Mouse (Mus musculus): ENCODE data around the gene Mast3. TPM values are rescaled to one million over a fixed set of nuclear protein-coding genes. Genes with fewer than 3 reads are reported as not detected.

Mast3 gene
- polyA plus RNA-seq, 1 experiment from 2014 or later, result 10.1 TPM

- peaks cover 27% of the 10 kb centered on the region for H3K4me1 ChIP-seq (ENCODE audit: control insufficient read depth, insufficient read depth, low read length)
- no peaks in the 10 kb centered on the region for H3K27me3 ChIP-seq (ENCODE audit: control insufficient read depth, insufficient read depth, low read length)
- WGBS, result 5% methylated on average over 58 of the region's 58 CpGs
These were observed 12.7 kb downstream of the Mast3 start for GRCm38 (mm10) chr8:70791975-70792691.

GRCm38 (mm10) chr8:70791294-70791701, 13.6 kb downstream of the Mast3 start:
- no peaks in the 10 kb centered on the region for H3K27me3 ChIP-seq (ENCODE audit: control insufficient read depth, insufficient read depth, low read length)
- H3K27ac ChIP-seq (ENCODE audit: low read depth, low read length), result no peak overlapping the region
- DNase-seq (ENCODE audit: low spot score, missing footprints), result peak; percentile 73
- no peaks in the 10 kb centered on the region; the same call in 1 of the 2 replicates for H3K36me3 ChIP-seq (ENCODE audit: control insufficient read depth, insufficient read depth, low read length)
- H3K4me3 ChIP-seq (ENCODE audit: low read depth, low read length), result peak overlapping the region; percentile 46; the same call in 1 of the 2 replicates
- ATAC-seq (ENCODE audit: low FRiP score), result no peak
- H3K4me2 ChIP-seq, result peak overlapping the region; percentile 77
- no peaks in the 10 kb centered on the region for H3K9me3 ChIP-seq (ENCODE audit: control insufficient read depth, low read length)
- WGBS, result 83% methylated on average over 7 of the region's 7 CpGs
- H3K4me1 ChIP-seq (ENCODE audit: control insufficient read depth, insufficient read depth, low read length), result peaks cover 24% of the 10 kb centered on the region
- peak overlapping the region; percentile 81 for H3K9ac ChIP-seq (ENCODE audit: low read length)

More at GRCm38 (mm10) chr8:70791975-70792691, 12.7 kb downstream of the Mast3 start:
- H3K4me3 ChIP-seq (ENCODE audit: low read depth, low read length), result peak overlapping the region; percentile 46
- DNase-seq (ENCODE audit: low spot score, missing footprints), result peak; percentile 100
- H3K4me2 ChIP-seq, result peak overlapping the region; percentile 77
- peak; percentile 87 for ATAC-seq (ENCODE audit: low FRiP score)
- no peaks in the 10 kb centered on the region for H3K9me3 ChIP-seq (ENCODE audit: control insufficient read depth, low read length)
- peak overlapping the region; percentile 79 for H3K27ac ChIP-seq (ENCODE audit: low read depth, low read length)
- peak overlapping the region; percentile 81 for H3K9ac ChIP-seq (ENCODE audit: low read length)
- H3K36me3 ChIP-seq (ENCODE audit: control insufficient read depth, insufficient read depth, low read length), result no peaks in the 10 kb centered on the region

GRCm38 (mm10) chr8:70790846-70791245, 14.0 kb downstream of the Mast3 start:
- no peaks in the 10 kb centered on the region for H3K27me3 ChIP-seq (ENCODE audit: control insufficient read depth, insufficient read depth, low read length)
- WGBS, result 71% methylated on average over 8 of the region's 8 CpGs
- ATAC-seq (ENCODE audit: low FRiP score), result no peak

GRCm38 (mm10) chr8:70789046-70789445, 15.8 kb downstream of the Mast3 start:
- 82% methylated on average over 10 of the region's 10 CpGs for WGBS
- no peak overlapping the region for H3K4me3 ChIP-seq (ENCODE audit: low read depth, low read length)
- no peak overlapping the region for H3K9ac ChIP-seq (ENCODE audit: low read length)
- no peak overlapping the region for H3K27ac ChIP-seq (ENCODE audit: low read depth, low read length)
- H3K4me1 ChIP-seq (ENCODE audit: control insufficient read depth, insufficient read depth, low read length), result peaks cover 23% of the 10 kb centered on the region
- ATAC-seq (ENCODE audit: low FRiP score) (no peak), DNase-seq (ENCODE audit: low spot score, missing footprints) (no peak)
- H3K36me3 ChIP-seq (ENCODE audit: control insufficient read depth, insufficient read depth, low read length), result no peaks in the 10 kb centered on the region; the same call in 1 of the 2 replicates
- no peaks in the 10 kb centered on the region for H3K27me3 ChIP-seq (ENCODE audit: control insufficient read depth, insufficient read depth, low read length)
- H3K9me3 ChIP-seq (ENCODE audit: control insufficient read depth, low read length), result no peaks in the 10 kb centered on the region
- H3K4me2 ChIP-seq, result no peak overlapping the region

More at GRCm38 (mm10) chr8:70790846-70791245, 14.0 kb downstream of the Mast3 start:
- Histone ChIP-seq H3K9ac (ENCODE audit: low read length) (no peak overlapping the region), H3K4me1 (ENCODE audit: control insufficient read depth, insufficient read depth, low read length) (peaks cover 23% of the 10 kb centered on the region), H3K4me3 (ENCODE audit: low read depth, low read length) (no peak overlapping the region), H3K27ac (ENCODE audit: low read depth, low read length) (no peak overlapping the region), H3K4me2 (no peak overlapping the region), H3K9me3 (ENCODE audit: control insufficient read depth, low read length) (no peaks in the 10 kb centered on the region), H3K36me3 (ENCODE audit: control insufficient read depth, insufficient read depth, low read length) (no peaks in the 10 kb centered on the region; the same call in 1 of the 2 replicates)
- DNase-seq (ENCODE audit: low spot score, missing footprints), result no peak

GRCm38 (mm10) chr8:70787941-70788667, 16.8 kb downstream of the Mast3 start:
- Histone ChIP-seq H3K9ac (ENCODE audit: low read length) (no peak overlapping the region), H3K9me3 (ENCODE audit: control insufficient read depth, low read length) (no peaks in the 10 kb centered on the region), H3K27ac (ENCODE audit: low read depth, low read length) (no peak overlapping the region), H3K4me3 (ENCODE audit: low read depth, low read length) (no peak overlapping the region), H3K27me3 (ENCODE audit: control insufficient read depth, insufficient read depth, low read length) (no peaks in the 10 kb centered on the region), H3K4me2 (peak overlapping the region; percentile 24), H3K4me1 (ENCODE audit: control insufficient read depth, insufficient read depth, low read length) (peaks cover 21% of the 10 kb centered on the region), H3K36me3 (ENCODE audit: control insufficient read depth, insufficient read depth, low read length) (no peaks in the 10 kb centered on the region; the same call in 1 of the 2 replicates)
- WGBS, result 16% methylated on average over 30 of the region's 30 CpGs
- no peak for ATAC-seq (ENCODE audit: low FRiP score)
- DNase-seq (ENCODE audit: low spot score, missing footprints), result peak; percentile 92

GRCm38 (mm10) chr8:70787051-70787445, 17.8 kb downstream of the Mast3 start:
- ATAC-seq (ENCODE audit: low FRiP score), result no peak
- 87% methylated on average over 3 of the region's 3 CpGs for WGBS
- H3K4me3 ChIP-seq (ENCODE audit: low read depth, low read length), result no peak overlapping the region
- H3K36me3 ChIP-seq (ENCODE audit: control insufficient read depth, insufficient read depth, low read length), result no peaks in the 10 kb centered on the region; the same call in 1 of the 2 replicates
- H3K27me3 ChIP-seq (ENCODE audit: control insufficient read depth, insufficient read depth, low read length), result no peaks in the 10 kb centered on the region
- no peak overlapping the region for H3K4me2 ChIP-seq
- no peak for DNase-seq (ENCODE audit: low spot score, missing footprints)
- no peaks in the 10 kb centered on the region for H3K9me3 ChIP-seq (ENCODE audit: control insufficient read depth, low read length)
- H3K27ac ChIP-seq (ENCODE audit: low read depth, low read length), result no peak overlapping the region
- H3K4me1 ChIP-seq (ENCODE audit: control insufficient read depth, insufficient read depth, low read length), result peaks cover 14% of the 10 kb centered on the region
- no peak overlapping the region for H3K9ac ChIP-seq (ENCODE audit: low read length)

GRCm38 (mm10) chr8:70786291-70787050, 18.4 kb downstream of the Mast3 start:
- WGBS, result 85% methylated on average over 25 of the region's 25 CpGs
- ATAC-seq (ENCODE audit: low FRiP score) (no peak), DNase-seq (ENCODE audit: low spot score, missing footprints) (no peak)
- H3K9me3 ChIP-seq (ENCODE audit: control insufficient read depth, low read length), result no peaks in the 10 kb centered on the region
- H3K27ac ChIP-seq (ENCODE audit: low read depth, low read length), result no peak overlapping the region
- H3K27me3 ChIP-seq (ENCODE audit: control insufficient read depth, insufficient read depth, low read length), result no peaks in the 10 kb centered on the region
- H3K4me2 ChIP-seq, result no peak overlapping the region
- H3K36me3 ChIP-seq (ENCODE audit: control insufficient read depth, insufficient read depth, low read length), result no peaks in the 10 kb centered on the region; the same call in 1 of the 2 replicates
- no peak overlapping the region for H3K4me3 ChIP-seq (ENCODE audit: low read depth, low read length)
- peaks cover 11% of the 10 kb centered on the region for H3K4me1 ChIP-seq (ENCODE audit: control insufficient read depth, insufficient read depth, low read length)
- H3K9ac ChIP-seq (ENCODE audit: low read length), result no peak overlapping the region

- ATAC-seq (ENCODE audit: low FRiP score), result no peak
- no peak for DNase-seq (ENCODE audit: low spot score, missing footprints)
- 84% methylated on average over 11 of the region's 11 CpGs for WGBS
- H3K36me3 ChIP-seq (ENCODE audit: control insufficient read depth, insufficient read depth, low read length), result peaks cover 5% of the 10 kb centered on the region
- peaks cover 20% of the 10 kb centered on the region for H3K4me1 ChIP-seq (ENCODE audit: control insufficient read depth, insufficient read depth, low read length)
- no peaks in the 10 kb centered on the region for H3K9me3 ChIP-seq (ENCODE audit: control insufficient read depth, low read length)
- H3K9ac ChIP-seq (ENCODE audit: low read length), result no peak overlapping the region
- H3K4me3 ChIP-seq (ENCODE audit: low read depth, low read length), result no peak overlapping the region
- no peak overlapping the region for H3K4me2 ChIP-seq
- no peaks in the 10 kb centered on the region for H3K27me3 ChIP-seq (ENCODE audit: control insufficient read depth, insufficient read depth, low read length)
- H3K27ac ChIP-seq (ENCODE audit: low read depth, low read length), result no peak overlapping the region
These were observed 24.8 kb downstream of the Mast3 start for GRCm38 (mm10) chr8:70780093-70780492.
